Mouse (Mus musculus): ENCODE data around the gene Tnip3. TPM values are rescaled to one million over a fixed set of nuclear protein-coding genes. Genes with fewer than 3 reads are reported as not detected.

Gene Tnip3
- polyA plus RNA-seq, 1 experiment from 2014 or later: 24.0 TPM

DNA sequence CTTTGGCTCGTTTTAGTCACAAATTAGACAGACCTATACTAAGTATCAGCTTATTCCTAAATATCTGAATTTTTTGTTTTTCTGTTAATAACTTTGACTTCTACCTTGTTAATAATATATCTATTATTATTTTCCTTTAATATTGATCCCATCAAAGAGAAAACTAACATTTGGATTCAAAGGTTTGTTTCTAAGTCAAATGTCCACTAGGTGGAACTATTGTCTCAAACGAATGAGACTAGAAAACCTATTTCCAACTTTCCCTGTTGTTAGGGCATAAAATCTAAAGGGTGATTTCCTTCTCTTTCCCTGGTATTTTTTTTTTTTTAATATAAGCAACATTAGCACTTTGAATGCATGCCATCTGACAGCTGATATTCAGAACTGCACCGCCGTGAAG lies 126.3 kb downstream of the Tnip3 start:
- Histone ChIP-seq H3K79me2 (ENCODE audit: inconsistent target) (no peaks in the 10 kb centered on the region), H3K36me3 (ENCODE audit: inconsistent target) (no peaks in the 10 kb centered on the region), H3K4me3 (ENCODE audit: inconsistent target) (no peak overlapping the region), H3K27ac (no peak overlapping the region)
- WGBS (ENCODE audit: missing documents): 47% methylated on average over 4 of the region's 4 CpGs

- H3K27ac ChIP-seq: no peak overlapping the region
- H3K36me3 ChIP-seq (ENCODE audit: inconsistent target): no peaks in the 10 kb centered on the region
- no peak overlapping the region for H3K4me3 ChIP-seq (ENCODE audit: inconsistent target)
- WGBS (ENCODE audit: missing documents): 42% methylated on average over 4 of the region's 4 CpGs
- no peaks in the 10 kb centered on the region for H3K79me2 ChIP-seq (ENCODE audit: inconsistent target)
Observed at GRCm38 (mm10) chr6:65661272-65661671, 136.2 kb downstream of the Tnip3 start.

DNA sequence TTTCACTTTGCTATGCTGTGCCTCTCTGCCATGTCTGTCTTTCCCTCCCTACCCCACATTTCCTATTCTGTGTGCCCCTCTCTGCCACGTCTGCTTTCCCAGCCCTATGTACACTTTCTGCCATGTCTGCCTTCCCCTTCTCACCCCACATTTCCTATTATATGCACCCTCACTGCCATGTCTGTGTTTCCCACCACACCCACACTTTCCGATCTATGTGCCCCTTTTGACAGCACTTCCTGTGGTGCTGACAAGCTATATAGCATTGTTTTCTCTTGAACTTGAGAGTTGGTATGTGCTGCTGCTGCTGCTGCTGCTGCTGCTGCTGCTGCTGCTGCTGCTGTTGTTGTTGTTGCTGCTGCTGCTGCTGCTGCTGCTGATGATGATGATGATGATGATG lies 136.9 kb downstream of the Tnip3 start:
- no peak overlapping the region for H3K27ac ChIP-seq
- H3K36me3 ChIP-seq (ENCODE audit: inconsistent target): no peaks in the 10 kb centered on the region
- 30% methylated on average over 2 of the region's 2 CpGs for WGBS (ENCODE audit: missing documents)
- H3K4me3 ChIP-seq (ENCODE audit: inconsistent target): no peak overlapping the region
- H3K79me2 ChIP-seq (ENCODE audit: inconsistent target): no peaks in the 10 kb centered on the region

GRCm38 (mm10) chr6:65663990-65664389 lies 138.9 kb downstream of the Tnip3 start:
- Histone ChIP-seq H3K36me3 (ENCODE audit: inconsistent target) (no peaks in the 10 kb centered on the region), H3K4me3 (ENCODE audit: inconsistent target) (no peak overlapping the region), H3K79me2 (ENCODE audit: inconsistent target) (no peaks in the 10 kb centered on the region), H3K27ac (no peak overlapping the region)
- 59% methylated on average over 6 of the region's 6 CpGs for WGBS (ENCODE audit: missing documents)

DNA sequence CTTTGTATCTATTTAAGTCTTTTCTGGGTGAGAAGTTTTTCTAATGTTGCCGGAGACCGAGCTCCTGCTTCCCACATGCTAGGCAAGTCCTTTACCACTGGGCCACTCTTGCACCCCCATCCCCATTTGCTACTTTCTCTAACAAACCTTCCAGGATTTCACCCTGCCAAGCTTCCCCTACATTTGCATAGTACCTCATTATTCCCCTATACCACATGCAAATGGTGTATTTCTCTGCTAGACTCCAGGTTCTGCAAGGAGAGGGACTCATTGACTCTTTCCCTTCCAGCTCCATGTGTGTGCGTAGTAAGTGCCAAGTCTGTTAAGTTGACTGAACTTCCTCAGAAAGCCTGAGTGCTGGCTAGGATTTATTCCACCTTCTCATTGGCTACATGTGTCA lies 141.2 kb downstream of the Tnip3 start:
- H3K36me3 ChIP-seq (ENCODE audit: inconsistent target): no peaks in the 10 kb centered on the region
- H3K27ac ChIP-seq: no peak overlapping the region
- H3K4me3 ChIP-seq (ENCODE audit: inconsistent target): no peak overlapping the region
- WGBS (ENCODE audit: missing documents): 94% methylated on average over 2 of the region's 3 CpGs
- H3K79me2 ChIP-seq (ENCODE audit: inconsistent target): no peaks in the 10 kb centered on the region

DNA sequence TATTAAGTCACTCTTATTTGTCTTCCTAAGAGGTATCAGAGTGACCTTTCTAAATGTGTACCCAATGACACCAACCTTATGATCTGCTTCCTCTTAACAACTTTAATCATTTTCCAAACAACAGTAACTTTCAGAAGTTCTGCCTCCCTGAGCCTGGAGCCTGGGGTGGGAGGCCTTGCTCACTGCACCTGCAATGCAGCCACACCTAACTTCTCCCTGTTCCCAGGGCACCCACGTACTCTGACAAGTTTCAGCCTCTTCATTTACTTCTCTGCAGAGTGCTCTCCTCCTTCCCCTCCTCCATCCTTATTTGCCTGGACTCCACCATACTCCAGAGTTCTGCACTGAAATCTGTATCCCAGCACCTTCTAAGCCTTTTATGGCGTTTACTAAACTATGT lies 144.9 kb downstream of the Tnip3 start:
- Histone ChIP-seq H3K79me2 (ENCODE audit: inconsistent target) (no peaks in the 10 kb centered on the region), H3K4me3 (ENCODE audit: inconsistent target) (no peak overlapping the region), H3K27ac (no peak overlapping the region), H3K36me3 (ENCODE audit: inconsistent target) (no peaks in the 10 kb centered on the region)
- WGBS (ENCODE audit: missing documents): 100% methylated on average over 1 of the region's 2 CpGs

DNA sequence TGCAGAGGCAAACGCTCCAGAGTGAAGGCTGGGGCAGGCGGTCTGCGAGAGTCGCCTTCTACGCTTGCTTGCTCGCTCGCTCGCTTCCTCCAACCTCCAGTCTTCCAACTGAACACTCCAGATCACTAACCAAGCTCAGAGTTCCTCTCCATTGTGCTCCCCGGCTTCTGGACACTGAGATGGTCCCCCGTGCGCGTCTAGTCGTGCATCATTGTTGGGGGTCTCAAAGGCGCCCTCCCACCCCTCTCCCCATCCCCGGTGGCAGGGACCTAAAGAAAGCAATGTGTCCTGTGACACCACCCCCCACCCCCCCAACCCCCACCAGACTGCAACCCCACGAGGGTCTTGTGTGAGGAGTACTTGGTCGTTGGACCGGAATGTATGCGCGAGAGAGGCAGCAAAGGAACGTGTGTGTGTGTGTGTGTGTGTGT lies 145.9 kb downstream of the Tnip3 start:
- Histone ChIP-seq H3K36me3 (ENCODE audit: inconsistent target) (no peaks in the 10 kb centered on the region), H3K27ac (no peak overlapping the region), H3K79me2 (ENCODE audit: inconsistent target) (no peaks in the 10 kb centered on the region), H3K4me3 (ENCODE audit: inconsistent target) (no peak overlapping the region)
- 31% methylated on average over 11 of the region's 21 CpGs for WGBS (ENCODE audit: missing documents)

DNA sequence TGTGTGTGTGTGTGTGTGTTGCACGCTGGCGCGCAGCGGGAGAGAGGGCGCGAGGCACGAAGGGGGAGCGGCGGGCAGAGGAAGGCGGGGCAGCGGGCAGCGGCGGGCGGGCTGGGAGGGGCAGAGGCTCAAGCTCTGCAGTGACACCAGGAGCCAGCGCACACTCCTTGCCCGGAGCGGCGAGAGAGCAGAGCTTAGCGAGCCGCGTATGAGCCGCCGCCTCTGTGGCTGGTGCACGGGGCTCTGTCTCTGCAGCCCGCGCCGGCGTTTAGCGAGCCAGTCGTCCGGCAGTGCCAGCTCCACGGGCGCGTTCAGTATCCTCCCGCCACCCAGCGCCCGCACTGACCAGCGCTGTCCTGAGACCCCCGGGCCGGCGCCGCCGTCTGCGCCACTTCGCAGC lies 146.3 kb downstream of the Tnip3 start, which contains the start of gene Ndnf:
Gene Ndnf, plus strand, starts transcription at position 140 of the 400 bp plus-strand sequence.
- H3K27ac ChIP-seq: no peak within 1 kb of the TSS
- under 1% methylated on average over 36 of the region's 45 CpGs for WGBS (ENCODE audit: missing documents)
- no peaks in the 10 kb centered on the region for H3K36me3 ChIP-seq (ENCODE audit: inconsistent target)
- no peaks in the 10 kb centered on the region for H3K79me2 ChIP-seq (ENCODE audit: inconsistent target)
- H3K4me3 ChIP-seq (ENCODE audit: inconsistent target): peak within 1 kb of the TSS; percentile 35

DNA sequence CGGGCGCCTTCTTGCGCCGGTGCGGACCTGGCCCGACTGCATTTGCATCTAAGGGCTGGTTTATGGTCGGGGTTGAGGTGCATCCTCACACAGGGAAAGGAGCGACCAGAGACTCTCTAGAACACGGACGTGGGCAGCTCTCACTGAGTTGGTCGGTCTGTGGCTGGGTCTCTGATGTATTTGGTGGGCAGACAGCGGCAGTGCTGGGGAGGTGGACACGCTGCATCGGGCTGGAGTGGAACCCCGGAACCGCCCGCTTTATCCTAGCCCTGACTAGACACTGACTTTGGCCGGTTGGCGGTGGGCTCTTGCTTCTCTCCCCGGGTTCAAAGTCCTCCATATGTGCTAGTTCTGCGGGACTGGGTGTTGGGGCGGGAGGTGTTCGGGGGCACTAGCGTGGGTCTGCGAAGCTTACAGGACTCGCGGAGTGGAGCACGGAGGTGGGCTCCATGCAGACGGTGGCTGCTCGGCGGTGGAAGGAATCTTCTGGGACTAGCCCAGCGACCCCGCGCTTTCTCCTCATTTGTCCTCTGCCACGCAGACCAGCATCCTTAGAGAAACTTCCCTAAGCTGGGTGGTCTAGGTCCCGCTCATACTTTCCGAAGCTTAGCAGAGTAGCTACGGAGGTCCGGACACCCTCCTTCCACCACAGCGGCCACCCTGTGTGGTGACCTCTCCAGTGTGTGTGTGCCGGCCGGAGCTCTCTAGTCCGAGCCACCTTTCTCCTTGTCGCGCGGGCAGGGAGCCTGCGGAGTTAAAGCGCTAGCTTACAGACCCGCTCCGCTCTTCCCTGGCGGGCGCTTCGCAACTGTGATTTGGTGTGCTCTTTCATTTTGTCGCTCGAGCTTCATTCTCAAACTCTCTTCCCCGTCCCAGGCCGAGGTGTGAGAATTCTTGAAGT lies 147.3 kb downstream of the Tnip3 start:
- no peaks in the 10 kb centered on the region for H3K36me3 ChIP-seq (ENCODE audit: inconsistent target)
- H3K79me2 ChIP-seq (ENCODE audit: inconsistent target): no peaks in the 10 kb centered on the region
- 3% methylated on average over 57 of the region's 57 CpGs for WGBS (ENCODE audit: missing documents)
- no peak overlapping the region for H3K27ac ChIP-seq
- H3K4me3 ChIP-seq (ENCODE audit: inconsistent target): peak overlapping the region; percentile 35

Other genes starting within 250 kb of the Tnip3 start
- gene C130060K24Rik, start 144.2 kb upstream of the Tnip3 start, polyA plus RNA-seq (2018): not detected in 3 replicates
- 0.04 to 0.64 TPM (median 0.37 TPM) in 3 replicates for gene Ndnf, start 146.3 kb downstream of the Tnip3 start, polyA plus RNA-seq (2018)

Measured in macrophage (primary cell).